In the genomic region with DNA sequence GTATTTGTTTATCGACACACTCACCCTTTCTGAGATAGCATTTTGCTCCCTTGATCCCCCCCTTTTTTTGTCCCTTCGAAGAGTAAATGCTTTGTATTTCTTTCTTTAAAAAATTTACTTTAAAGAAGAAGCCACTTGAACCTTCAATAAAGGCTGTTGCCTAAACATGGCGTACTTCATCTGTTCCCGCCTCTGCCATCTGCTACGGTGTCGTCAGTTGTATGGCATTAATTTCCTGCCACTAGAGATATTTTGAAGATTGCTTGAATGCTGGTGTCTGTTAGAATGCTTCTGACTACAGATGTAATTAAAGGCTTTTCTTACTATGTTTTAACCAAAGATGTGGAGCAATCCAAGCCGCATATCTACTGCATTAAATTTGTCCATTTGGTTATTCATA, we compare ENCODE assay signal across 26 mouse cellular contexts.
DNase-seq lines count a peak whose midpoint lies in the region; ATAC-seq and TF ChIP-seq lines count a peak whose summit lies in the region.
"Had no signal": no experiment of that assay in that cellular context is flagged by ENCODE, and none has a peak within 500 bp of the region (broad histone marks: within the 10 kb centered on the region; RNA-seq: fewer than 3 reads in every experiment).

No protein-coding gene starts in this region.

- H3K27ac ChIP-seq in forebrain, embryonic 14.5 days (ENCODE audit: low read depth, low read length), result peak overlapping the region; percentile 0; the same call in 1 of the 2 replicates
- H3K27ac ChIP-seq in forebrain, embryonic 11.5 days (ENCODE audit: low read depth, low read length), result no peak overlapping the region
- peak overlapping the region; percentile 82; the same call in 1 of the 2 replicates for H3K27ac ChIP-seq in layer of hippocampus, adult 2 months
- peak overlapping the region; percentile 63 for H3K27ac ChIP-seq in forebrain, embryonic 16.5 days (ENCODE audit: low read length)
- H3K27ac ChIP-seq: embryonic facial prominence, embryonic 10.5 days; embryonic facial prominence, embryonic 13.5 days; gastrocnemius, adult 2 months; hindbrain, embryonic 12.5 days; hindbrain, embryonic 15.5 days had no signal

- no peaks in the 10 kb centered on the region for H3K27me3 ChIP-seq in forebrain, embryonic 14.5 days (replicated peaks; ENCODE audit: control insufficient read depth, insufficient read depth, low read length)
- H3K27me3 ChIP-seq in forebrain, embryonic 11.5 days (ENCODE audit: control insufficient read depth, insufficient read depth, low read length), result no peaks in the 10 kb centered on the region
- H3K27me3 ChIP-seq in forebrain, embryonic 16.5 days (replicated peaks; ENCODE audit: control insufficient read depth, insufficient read depth, low read length), result no peaks in the 10 kb centered on the region
- H3K27me3 ChIP-seq: CH12.LX; embryonic facial prominence, embryonic 13.5 days; hindbrain, embryonic 12.5 days; hindbrain, embryonic 15.5 days had no signal

- WGBS in forebrain, embryonic 14.5 days, result 70% methylated on average over 7 of the region's 7 CpGs
- WGBS in forebrain, embryonic 11.5 days, result 86% methylated on average over 7 of the region's 7 CpGs
- WGBS in forebrain, embryonic 16.5 days, result 61% methylated on average over 7 of the region's 7 CpGs

- H3K4me2 ChIP-seq in forebrain, embryonic 14.5 days (ENCODE audit: low read length), result no peak overlapping the region
- H3K4me2 ChIP-seq in forebrain, embryonic 11.5 days (ENCODE audit: low read depth, low read length, severe bottlenecking), result no peak overlapping the region
- H3K4me2 ChIP-seq in forebrain, embryonic 16.5 days (ENCODE audit: low read length), result no peak overlapping the region
- H3K4me2 ChIP-seq: embryonic facial prominence, embryonic 13.5 days; heart, embryonic 11.5 days; hindbrain, embryonic 12.5 days; hindbrain, embryonic 15.5 days had no signal

- no peak overlapping the region for H3K9ac ChIP-seq in forebrain, embryonic 14.5 days (ENCODE audit: low read length)
- H3K9ac ChIP-seq in forebrain, embryonic 11.5 days (ENCODE audit: low read length), result no peak overlapping the region
- H3K9ac ChIP-seq in forebrain, embryonic 16.5 days (replicated peaks; ENCODE audit: low read depth, low read length), result no peak overlapping the region
- H3K9ac ChIP-seq: embryonic facial prominence, embryonic 13.5 days; hindbrain, embryonic 12.5 days; hindbrain, embryonic 15.5 days had no signal

- peak; percentile 74 for DNase-seq in forebrain, embryonic 14.5 days (ENCODE audit: low spot score)
- DNase-seq in forebrain, embryonic 11.5 days (ENCODE audit: low spot score), result no peak
- no peak for DNase-seq in layer of hippocampus, adult 2 months (ENCODE audit: low spot score in 2 of 2)
- DNase-seq in layer of hippocampus, postnatal 14 days (ENCODE audit: low spot score in 2 of 2), result no peak
- DNase-seq in spleen, adult 12 weeks (ENCODE audit: low spot score), result no peak
- DNase-seq: adrenal gland, postnatal 10 days; B cell, adult 2 months; cerebellum, adult 11-12 months; cerebellum, adult 8-10 months; cerebellum, postnatal 10 days; cerebellum, postnatal 36 days; embryo, embryonic 11 days; gastrocnemius, adult 2 months; gastrocnemius, postnatal 14 days; heart, adult 11 months had no signal

- H3K9me3 ChIP-seq in forebrain, embryonic 14.5 days (replicated peaks; ENCODE audit: control insufficient read depth, low read length), result no peaks in the 10 kb centered on the region
- H3K9me3 ChIP-seq in forebrain, embryonic 11.5 days (ENCODE audit: control insufficient read depth, low read length), result no peaks in the 10 kb centered on the region
- H3K9me3 ChIP-seq in forebrain, embryonic 16.5 days (ENCODE audit: control insufficient read depth, low read length), result no peaks in the 10 kb centered on the region
- H3K9me3 ChIP-seq: embryonic facial prominence, embryonic 10.5 days; embryonic facial prominence, embryonic 13.5 days; G1E; hindbrain, embryonic 12.5 days; hindbrain, embryonic 15.5 days had no signal

- H3K4me1 ChIP-seq in forebrain, embryonic 14.5 days (ENCODE audit: control insufficient read depth, insufficient read depth, low read length), result no peaks in the 10 kb centered on the region; the same call in 1 of the 2 replicates
- H3K4me1 ChIP-seq in forebrain, embryonic 11.5 days (replicated peaks; ENCODE audit: control insufficient read depth, insufficient read depth, low read length), result peaks cover 1% of the 10 kb centered on the region; the same call in 1 of the 2 replicates
- H3K4me1 ChIP-seq in forebrain, embryonic 16.5 days (replicated peaks; ENCODE audit: control insufficient read depth, insufficient read depth, low read length), result peaks cover 13% of the 10 kb centered on the region
- H3K4me1 ChIP-seq: embryonic facial prominence, embryonic 10.5 days; embryonic facial prominence, embryonic 13.5 days; hindbrain, embryonic 12.5 days had no signal

- no peaks in the 10 kb centered on the region for H3K36me3 ChIP-seq in forebrain, embryonic 14.5 days (ENCODE audit: control insufficient read depth, insufficient read depth, low read length)
- H3K36me3 ChIP-seq in forebrain, embryonic 11.5 days (ENCODE audit: control insufficient read depth, insufficient read depth, low read length), result no peaks in the 10 kb centered on the region
- no peaks in the 10 kb centered on the region; the same call in 1 of the 2 replicates for H3K36me3 ChIP-seq in forebrain, embryonic 16.5 days (ENCODE audit: control insufficient read depth, insufficient read depth)
- H3K36me3 ChIP-seq: embryonic facial prominence, embryonic 10.5 days; G1E; hindbrain, embryonic 12.5 days; hindbrain, embryonic 15.5 days had no signal

- H3K4me3 ChIP-seq in forebrain, embryonic 14.5 days (ENCODE audit: low read depth, low read length), result no peak overlapping the region
- H3K4me3 ChIP-seq in forebrain, embryonic 11.5 days (ENCODE audit: low read depth, low read length), result no peak overlapping the region
- no peak overlapping the region for H3K4me3 ChIP-seq in layer of hippocampus, adult 2 months
- no peak overlapping the region for H3K4me3 ChIP-seq in forebrain, embryonic 16.5 days (replicated peaks; ENCODE audit: low read length)
- H3K4me3 ChIP-seq: embryonic facial prominence, embryonic 10.5 days; embryonic facial prominence, embryonic 13.5 days; erythroblast, embryonic 14.5 days; gastrocnemius, adult 2 months; hindbrain, embryonic 12.5 days; hindbrain, embryonic 15.5 days had no signal

- TF ChIP-seq CTCF in layer of hippocampus, adult 2 months (conservative IDR thresholded peaks at IDR 0.05), result no peak

- ATAC-seq in forebrain, embryonic 14.5 days, result peak; percentile 46; the same call in 1 of the 2 replicates
- ATAC-seq in forebrain, embryonic 11.5 days (replicated peaks; ENCODE audit: low FRiP score), result no peak
- ATAC-seq in forebrain, embryonic 16.5 days, result peak; percentile 47; the same call in 1 of the 2 replicates
- ATAC-seq: intestine, postnatal 0 days; Patski had no signal
